Mouse (Mus musculus) embryo, embryonic 10 days (tissue): ENCODE measurements around the gene Ccdc24.

Source experiments
- DNase-seq: peaks from one replicate; pipeline ENCODE4 v3.0.0-alpha.2; 2015; ENCODE audit warnings: low spot score

The Ccdc24 gene

GRCm38 (mm10) chr4:117872471-117872886, at the start of gene Ccdc24:
Ccdc24 (minus strand) TSS chr4:117872557.
- peak; percentile 74 for DNase-seq

DNA sequence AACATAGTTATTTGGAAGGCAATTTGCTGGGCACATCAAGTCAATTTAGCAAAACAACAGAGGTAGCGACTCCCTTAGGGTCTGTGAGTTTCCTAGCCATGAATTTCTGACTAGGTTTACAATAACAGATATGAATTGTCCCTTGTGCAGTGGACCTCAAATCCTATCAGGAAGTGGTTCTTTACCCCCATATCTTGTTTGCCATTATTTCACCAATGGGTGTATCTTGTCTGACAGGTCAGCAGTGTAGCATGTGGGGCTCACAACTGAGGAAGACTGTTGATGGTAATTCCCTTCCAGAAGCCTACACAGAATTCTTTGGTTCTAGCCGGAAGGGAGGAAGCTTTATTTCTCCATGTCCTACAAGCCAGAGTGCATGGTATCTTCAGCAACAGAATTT, 49.0 kb upstream of the Ccdc24 start:
- no peak for DNase-seq

DNA sequence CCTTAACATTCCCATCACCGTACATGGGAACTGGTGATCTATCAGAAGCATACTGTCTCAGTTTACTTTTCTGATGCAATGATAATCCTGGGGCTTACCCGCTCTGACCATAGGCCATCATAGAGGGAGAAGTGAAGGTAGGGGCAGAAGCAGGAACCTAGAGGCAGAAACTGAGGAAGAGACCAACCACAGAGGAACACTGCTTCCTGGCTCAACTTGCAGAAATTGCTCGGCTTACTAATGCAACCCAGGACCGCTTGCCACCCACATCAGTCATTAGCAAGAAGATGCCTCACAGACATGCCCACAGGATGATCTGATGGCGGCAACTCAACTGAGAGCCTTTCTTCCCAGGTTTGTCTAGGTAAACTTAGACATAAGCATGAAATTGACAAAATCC, 46.4 kb upstream of the Ccdc24 start:
- no peak for DNase-seq

- DNase-seq: no peak
These were observed 45.9 kb upstream of the Ccdc24 start for GRCm38 (mm10) chr4:117918261-117918660.

DNA sequence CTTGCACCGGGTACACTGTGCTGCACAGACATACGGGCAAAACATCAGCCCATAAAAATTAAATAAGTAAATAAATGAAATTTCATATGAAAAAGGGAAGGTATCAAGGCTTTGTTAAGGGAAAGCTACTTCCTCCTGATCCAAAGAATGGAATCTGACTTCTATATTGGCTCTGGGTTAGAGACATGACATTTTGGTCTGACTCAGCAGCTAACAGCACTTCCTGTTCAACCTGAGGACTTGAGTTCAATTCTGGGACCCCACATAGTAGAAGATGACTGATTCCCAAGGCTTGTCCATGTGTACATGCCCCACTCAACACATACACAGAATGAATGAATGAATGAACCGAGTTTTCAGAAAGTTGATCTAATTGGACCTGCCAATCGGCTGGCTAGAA, 45.5 kb upstream of the Ccdc24 start:
- no peak for DNase-seq

GRCm38 (mm10) chr4:117917402-117917801, 45.0 kb upstream of the Ccdc24 start:
- DNase-seq: no peak

DNA sequence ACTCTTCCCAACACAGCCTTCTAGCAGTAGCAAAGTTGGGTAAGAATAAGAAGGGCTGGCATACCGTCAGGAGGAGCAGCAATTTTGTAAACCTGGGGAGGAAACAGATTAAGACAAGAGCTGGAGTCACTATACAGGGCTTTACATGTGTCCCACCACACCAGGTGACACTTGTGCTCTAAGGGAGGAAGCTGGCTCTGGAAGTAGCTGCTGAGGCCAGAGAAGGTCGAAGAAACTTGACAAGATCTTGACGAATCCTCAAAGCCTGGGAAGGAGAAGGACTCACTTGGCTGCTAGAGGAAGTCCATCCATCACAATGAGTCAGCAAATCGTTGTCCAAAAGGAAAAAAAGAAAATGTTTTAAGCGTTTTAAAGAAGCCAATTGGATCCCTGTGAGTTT, 44.0 kb upstream of the Ccdc24 start:
- DNase-seq: no peak

- DNase-seq: no peak
These were observed 43.2 kb upstream of the Ccdc24 start for GRCm38 (mm10) chr4:117915489-117916105.

GRCm38 (mm10) chr4:117914591-117915442, 42.5 kb upstream of the Ccdc24 start, which contains the start of gene Ipo13:
Ipo13 (minus strand) TSS chr4:117914999.
- peak; percentile 97 for DNase-seq

DNA sequence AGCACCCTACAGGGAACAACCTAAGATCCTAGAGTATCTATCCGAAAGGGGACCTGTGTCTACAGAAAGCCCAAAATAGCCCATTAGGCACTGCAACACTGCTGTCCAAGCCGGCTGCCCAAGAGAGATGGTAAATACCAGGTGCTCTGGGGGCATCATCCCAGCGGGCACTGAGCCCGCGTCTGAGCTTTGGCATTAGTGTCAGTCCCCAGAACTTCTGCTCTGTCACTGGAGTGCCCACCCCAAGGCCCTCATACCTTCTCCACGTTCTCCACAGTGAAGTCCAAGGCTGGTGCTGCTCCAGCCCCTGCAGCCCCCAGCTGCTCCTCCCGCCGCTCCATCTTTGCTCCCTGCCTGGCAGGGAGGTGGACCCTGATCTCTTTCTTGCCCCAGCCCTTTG, 41.7 kb upstream of the Ccdc24 start:
- DNase-seq: no peak

GRCm38 (mm10) chr4:117913421-117913820, 41.1 kb upstream of the Ccdc24 start:
- DNase-seq: no peak

- DNase-seq: no peak
These were observed 40.4 kb upstream of the Ccdc24 start for GRCm38 (mm10) chr4:117912685-117913273.

GRCm38 (mm10) chr4:117912131-117912561, 39.8 kb upstream of the Ccdc24 start:
- no peak for DNase-seq

DNA sequence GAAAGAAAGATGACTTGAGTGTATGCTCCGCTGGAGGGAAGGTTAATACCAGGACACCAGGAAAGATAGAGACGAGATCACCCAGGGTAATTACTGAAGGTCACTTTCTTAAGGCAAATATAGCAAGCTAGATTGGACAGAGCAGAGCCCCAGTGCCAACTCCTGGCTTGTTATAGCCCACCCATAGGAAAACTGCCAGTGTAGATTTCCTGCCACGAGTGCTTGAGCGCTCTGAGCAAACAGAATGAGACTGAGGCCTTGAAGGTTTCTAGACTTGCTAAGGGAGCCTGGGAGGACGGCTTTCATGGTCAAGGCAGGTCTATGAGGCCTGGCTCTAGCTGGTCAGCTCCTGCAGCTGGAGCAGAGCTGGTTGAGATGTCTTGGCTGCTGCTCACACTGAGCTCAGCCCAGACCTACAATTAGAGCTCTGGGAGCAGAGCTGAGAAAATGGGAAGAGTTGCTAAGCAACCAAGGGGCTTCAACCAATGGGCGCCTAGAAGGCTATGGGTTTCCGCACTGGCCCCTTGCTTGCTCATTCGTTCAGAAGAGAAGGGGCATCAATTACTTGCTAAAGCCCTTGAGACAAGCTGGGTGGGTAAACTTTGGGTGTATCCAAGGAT, 36.6 kb upstream of the Ccdc24 start:
- DNase-seq: peak; percentile 26

DNA sequence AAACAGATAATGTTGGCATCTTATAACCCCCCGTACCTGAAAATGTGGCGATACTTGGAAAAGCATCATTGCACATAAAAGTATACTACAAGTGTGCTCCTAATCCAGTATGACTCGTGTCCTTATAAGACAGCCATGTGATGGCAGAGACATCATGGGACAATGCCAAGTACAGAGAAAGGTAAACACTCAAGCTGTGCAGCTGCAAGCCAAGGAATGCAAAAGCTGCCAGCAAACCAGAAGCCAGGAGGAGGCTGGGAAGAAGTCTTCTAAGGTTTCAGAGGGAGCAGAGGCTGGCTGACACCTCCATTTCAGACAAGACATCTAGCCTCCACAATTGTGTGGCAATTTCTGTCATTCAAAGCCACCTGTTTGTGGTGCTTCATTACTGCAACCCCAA, 33.8 kb upstream of the Ccdc24 start:
- DNase-seq: no peak

GRCm38 (mm10) chr4:117904761-117905160, 32.4 kb upstream of the Ccdc24 start:
- no peak for DNase-seq

DNA sequence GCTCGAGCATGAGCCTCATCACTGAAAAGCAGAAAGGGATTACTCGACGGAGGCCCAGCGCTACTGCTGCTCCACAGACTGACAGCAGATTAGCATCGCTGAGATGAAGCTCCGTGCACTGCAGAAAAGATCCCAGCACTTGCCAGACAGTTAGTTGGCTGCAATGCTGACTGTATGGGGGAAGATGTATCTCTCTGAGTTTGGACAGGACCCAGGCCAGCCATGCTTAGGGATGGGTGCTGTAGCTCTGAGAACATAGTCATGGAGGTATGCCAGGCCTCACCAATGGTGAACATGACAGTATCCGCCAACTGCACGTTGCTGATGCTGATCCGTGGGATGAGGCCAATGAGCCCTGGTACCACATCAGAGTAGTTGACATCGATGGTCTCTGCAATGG, 31.7 kb upstream of the Ccdc24 start:
- no peak for DNase-seq

- DNase-seq: no peak
These were observed 25.8 kb upstream of the Ccdc24 start for GRCm38 (mm10) chr4:117898111-117898510.

- no peak for DNase-seq
These were observed 23.7 kb upstream of the Ccdc24 start for GRCm38 (mm10) chr4:117896031-117896430.

DNA sequence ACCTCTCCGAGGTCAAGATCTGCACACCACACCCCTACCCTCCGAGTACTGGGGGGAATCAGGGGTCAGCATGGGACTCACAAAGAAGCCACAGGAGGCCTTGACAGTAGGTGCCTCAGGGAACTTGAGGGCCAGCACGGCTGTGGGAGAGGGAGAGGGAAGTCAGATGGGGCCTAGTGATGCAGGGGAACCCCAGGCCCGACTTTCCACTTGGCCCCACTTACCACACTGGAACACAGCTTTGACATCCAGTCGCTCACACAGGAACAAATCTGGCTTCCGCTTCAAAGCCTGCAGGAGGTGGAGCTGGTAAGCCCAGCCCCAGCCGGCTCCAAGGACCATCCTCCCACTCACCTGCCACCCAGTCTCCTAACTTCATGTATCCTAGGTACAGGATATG, 23.0 kb upstream of the Ccdc24 start:
- DNase-seq: no peak

GRCm38 (mm10) chr4:117894601-117895000, 22.2 kb upstream of the Ccdc24 start:
- DNase-seq: no peak

DNA sequence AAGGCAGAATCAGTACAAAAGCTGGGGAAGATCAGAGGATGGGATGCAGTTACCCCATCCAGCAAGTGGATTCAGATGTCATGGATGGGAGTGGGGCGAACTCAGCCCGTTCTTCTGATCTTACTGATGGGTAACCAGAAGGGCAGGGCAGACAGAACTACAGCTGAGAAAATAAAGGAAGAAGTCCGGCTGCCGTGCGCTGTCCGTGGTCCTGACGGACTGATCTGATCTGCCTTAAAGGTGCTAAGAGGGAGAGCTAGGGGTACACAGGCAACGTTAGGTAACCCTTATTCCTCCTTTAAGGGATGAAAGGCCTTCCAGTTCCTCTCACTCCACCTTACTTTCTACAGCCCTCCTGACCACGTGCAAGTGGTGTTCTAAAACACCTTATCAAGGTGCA, 21.0 kb upstream of the Ccdc24 start:
- peak; percentile 82 for DNase-seq

GRCm38 (mm10) chr4:117891738-117892161, 19.4 kb upstream of the Ccdc24 start, which contains the start of gene Dph2:
Dph2 (minus strand) TSS chr4:117892032.
- DNase-seq: peak; percentile 96
